Mouse (Mus musculus) right cerebral cortex, postnatal 10 days (tissue): ENCODE results near the gene Mov10.

ENCODE experiments used
- DNase-seq, 2 experiments: peaks; one replicate each; pipeline ENCODE4 v3.0.0; 2021; ENCODE audit warnings: low spot score in 2 of 2

Mov10 gene

DNA sequence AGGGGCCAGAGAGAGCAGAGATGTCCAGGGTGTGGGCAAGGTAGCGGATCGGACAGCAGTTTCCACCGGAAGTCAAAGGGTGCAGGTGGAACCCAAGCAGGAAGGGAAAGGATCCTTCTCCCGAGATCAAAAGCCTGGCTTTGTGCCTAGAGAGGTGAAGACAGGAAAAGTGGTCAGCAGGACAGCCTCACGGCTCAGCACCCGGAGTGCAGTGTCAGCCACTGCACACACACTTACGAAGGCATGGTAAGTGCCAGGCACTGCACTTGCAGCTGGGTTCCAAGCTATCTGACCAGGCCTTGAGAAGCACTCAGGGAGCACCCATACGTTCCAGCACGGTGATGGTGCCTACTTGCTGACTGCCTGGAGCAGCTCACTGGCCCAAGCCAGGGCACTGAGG is 12.8 kb downstream of the Mov10 start:
- DNase-seq: no peak

DNA sequence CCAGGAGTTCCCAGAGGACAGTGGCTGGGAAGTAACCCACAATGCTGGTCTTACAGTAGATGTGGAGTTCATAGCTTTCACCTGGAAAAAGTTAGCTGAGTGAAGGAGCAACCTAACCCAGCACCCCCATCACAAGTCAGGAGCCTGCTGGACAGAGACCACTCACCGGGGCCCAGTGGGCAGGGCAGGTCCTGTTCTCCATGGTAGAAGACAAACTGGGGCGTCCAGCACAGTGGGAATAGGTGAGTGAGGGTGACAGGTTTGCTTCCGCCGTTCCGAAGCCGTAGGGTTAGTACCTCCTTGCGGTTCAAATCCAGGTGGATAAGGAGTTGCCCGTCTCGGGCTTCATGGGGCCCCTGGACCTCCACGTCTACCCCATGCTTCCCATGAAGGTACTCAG is 14.1 kb downstream of the Mov10 start:
- no peak for DNase-seq

DNA sequence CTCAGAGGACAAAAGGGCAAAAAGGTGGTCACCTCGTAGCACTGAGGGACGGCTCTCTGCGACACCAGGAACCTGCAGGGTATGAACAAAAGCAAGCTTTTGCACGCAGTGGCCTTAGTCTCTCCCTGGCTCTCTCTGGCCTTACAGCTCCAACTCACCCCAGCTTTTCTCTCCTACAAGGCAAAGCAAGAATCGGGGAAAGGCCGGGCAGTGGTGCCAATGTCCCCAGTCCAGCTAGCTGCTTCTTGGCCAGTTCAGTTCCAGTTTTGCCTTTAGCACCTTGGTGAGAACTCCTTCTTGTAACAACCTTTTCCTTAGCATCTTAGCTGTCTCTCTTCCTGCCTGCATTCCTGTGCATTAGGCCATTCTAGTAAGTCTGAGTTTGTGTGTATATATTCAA is 16.9 kb downstream of the Mov10 start:
- no peak for DNase-seq

DNA sequence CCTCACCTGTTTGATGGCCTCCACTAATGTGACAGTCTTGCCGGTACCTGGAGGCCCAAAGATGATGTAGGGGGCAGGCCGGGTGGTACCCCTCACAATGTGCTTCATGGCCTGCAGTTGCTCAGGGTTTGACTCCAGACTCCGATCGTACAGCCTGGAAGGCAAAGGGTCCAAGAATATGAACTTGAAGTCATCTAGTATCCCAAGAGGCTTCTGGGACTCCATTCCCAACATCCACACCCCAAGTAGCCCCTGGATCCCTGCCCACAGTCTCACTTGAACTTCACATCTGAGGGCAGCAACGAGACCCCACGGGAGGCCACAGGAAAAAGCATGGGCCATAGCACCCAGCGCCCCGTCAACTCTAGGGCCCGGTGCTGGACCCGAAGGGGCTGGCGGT is 17.7 kb downstream of the Mov10 start:
- DNase-seq: no peak

DNA sequence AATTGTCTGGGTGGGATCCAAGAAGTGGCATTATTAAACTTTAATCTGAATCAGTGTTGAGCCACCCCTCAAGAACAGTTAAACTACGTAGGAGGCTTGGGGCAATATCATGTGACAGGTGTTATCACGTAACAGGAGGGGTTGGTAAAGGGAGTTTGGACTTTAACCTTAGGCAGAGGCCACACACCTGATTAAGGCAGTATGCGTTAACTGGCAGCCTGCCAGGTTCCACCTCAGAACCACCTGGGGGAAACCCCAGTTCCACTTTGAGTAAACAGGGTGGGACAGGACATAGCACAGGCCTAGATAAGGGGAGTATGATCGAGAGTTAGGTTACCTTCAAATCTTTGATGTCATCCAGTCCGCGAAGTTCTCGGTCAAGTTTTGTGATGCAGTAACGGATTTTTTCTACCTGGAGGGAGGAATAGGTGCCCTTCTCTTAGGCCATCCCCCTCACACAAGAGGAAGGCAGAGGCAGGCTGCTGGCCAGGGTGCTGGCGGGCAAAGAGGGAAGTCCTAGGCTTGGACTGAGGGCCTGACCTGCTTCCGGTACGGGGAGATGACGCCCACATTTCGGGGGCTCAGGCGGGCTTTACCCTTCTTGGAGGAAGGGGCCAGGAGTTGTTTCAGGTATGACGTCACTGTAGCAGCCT is 21.8 kb downstream of the Mov10 start:
- no peak for DNase-seq

DNA sequence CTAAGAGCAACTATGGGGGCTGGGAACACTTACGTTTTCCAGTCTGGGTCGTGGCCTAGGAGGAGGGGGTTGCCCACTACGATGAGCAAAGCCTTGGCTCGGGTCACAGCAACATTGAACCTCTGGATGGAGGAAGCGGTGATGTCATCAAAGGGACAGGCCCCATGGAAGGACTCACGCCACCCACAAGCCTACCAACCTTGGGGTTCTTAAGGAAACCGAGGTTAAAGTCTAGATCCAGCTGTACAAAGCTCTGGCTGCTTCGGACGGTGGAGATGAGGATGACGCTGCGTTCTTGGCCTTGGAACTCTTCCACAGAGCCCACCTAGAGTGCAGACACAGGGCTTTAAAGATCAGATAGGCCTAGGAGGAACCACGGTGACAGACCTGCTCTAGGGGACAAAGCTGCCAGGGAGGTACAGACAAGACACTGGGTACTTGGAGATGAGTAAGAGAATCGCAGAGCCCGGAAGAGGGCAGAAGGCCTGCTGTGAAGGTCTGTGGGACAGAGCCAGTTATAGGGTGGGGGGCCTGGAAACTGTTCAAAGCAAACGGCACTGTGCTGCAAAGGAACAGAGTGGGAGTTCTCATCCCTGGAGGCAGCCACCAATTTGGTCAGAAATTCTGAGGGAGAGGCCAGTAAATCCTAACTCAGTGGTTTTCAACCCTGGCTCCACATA is 22.6 kb downstream of the Mov10 start:
- no peak for DNase-seq

DNA sequence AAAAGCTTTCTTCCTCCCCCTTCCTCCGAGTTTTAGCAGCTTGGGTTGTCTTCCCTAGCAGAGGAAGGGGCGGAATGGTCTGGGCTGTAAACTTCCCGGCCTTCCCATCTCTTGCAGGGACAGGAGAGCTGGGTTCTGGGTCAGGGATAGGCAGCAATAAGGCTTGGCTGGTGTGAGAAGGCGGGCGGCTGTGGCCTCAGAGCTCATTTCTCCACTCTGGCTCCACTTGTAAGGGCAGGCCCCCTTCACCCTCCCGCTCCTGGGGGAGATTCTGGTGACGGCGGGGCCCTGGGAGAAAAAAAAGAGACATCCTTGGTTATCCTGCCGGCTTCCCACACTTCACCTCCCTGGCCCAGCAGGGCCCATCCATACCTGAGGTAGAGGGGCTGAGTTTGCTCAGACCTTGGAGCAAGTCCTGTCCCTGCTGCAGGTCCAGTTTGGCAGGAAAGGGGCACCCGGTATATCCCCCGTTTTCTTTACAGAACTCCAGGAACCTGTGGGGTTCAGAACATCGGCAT is 23.4 kb downstream of the Mov10 start:
- no peak for DNase-seq

DNA sequence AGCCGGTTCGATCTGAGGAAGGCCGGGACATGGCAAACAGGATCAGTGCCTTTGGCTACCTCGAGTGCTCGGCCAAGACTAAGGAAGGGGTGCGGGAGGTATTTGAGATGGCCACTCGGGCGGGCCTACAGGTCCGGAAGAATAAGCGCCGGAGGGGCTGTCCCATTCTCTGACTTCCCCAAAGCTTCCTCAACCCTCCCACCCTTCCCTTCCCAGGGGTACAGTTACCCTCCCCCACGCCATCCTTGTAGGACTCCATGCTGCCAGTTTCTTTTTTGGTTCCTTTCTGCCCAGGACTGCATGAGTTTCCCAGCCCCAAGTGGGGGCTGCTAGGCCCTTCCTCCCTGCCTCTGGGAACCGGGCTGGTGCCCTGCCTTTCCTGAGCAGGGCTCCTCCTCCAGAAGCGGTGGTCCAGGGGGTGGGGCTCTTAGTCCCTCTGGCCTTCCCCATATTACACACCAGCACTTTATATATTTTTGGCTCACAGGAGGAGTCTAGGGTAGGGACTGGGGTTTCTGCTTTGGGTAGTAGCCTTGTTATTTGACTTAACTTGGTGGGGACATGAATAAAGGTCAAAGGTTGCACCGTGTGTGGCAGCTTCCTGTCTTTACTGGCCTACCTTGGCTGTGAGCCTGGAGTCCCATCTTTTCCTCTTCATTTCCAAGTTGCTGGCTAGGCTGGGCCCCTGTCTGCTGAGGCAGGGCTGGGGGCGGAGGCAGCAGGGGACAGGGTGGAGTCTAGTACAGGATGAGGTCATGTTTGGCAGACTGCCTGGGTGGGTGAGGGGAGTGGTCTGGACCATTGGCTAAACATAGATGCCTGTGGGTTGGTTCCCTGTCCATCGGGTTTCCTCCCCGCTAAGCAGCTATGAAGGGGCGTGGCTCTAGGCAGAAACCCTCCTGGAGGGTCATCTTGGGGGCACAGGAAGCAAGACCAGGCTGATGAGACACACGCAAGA is 24.2 kb downstream of the Mov10 start:
- peak; percentile 90 to 92 for DNase-seq

DNA sequence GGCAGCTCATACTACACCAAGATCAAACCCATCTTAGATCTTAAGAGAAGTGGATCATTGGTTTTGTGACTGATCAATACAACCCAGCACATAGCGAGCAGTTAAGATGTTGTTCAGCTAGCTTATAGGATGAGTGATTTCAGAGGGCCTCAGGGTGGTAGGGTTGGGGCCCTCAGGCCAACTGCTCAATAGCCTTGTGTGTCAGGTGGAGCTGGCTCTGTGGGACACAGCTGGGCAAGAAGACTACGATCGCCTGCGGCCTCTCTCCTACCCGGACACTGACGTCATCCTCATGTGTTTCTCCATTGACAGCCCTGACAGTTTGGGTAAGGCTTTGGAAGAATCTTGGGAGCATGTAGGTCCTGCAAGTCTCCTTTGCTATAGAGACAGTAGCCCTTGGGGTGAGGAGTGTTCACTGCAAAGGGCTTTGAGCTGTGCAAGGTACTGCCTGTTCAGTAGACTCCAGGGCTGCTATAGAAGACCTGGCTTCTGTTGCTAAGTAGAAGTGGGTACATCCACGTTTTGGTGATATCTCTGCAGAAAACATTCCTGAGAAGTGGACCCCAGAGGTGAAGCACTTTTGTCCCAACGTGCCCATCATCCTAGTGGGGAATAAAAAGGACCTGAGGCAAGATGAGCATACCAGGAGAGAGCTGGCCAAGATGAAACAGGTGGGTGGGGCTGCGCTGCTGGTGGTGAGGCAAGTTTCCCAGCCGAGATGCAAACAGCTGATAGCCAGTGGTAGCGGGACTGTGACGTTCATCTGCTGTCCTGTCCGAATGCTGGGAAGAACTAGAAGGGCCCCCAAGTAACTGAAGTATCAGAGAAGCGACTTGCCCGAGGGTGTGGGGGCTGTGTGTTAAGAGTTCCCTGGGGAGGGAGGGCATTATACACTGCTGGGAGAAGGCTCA is 25.7 kb downstream of the Mov10 start:
- DNase-seq: no peak

DNA sequence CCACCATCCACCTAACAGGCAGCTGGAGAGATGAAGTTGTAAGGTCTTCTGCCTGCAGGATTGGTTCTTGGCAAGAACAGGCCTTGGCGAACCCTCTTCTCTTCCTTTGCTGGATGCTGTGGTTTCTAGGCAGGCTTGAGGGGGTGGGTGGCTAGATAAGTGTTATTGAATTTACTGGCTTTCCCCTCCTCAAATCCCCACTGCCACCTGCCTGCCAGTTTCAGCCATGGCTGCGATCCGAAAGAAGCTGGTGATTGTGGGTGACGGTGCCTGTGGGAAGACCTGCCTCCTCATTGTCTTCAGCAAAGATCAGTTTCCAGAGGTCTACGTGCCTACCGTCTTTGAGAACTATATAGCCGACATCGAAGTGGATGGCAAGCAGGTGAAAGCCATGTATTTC is 26.7 kb downstream of the Mov10 start:
- DNase-seq: no peak

DNA sequence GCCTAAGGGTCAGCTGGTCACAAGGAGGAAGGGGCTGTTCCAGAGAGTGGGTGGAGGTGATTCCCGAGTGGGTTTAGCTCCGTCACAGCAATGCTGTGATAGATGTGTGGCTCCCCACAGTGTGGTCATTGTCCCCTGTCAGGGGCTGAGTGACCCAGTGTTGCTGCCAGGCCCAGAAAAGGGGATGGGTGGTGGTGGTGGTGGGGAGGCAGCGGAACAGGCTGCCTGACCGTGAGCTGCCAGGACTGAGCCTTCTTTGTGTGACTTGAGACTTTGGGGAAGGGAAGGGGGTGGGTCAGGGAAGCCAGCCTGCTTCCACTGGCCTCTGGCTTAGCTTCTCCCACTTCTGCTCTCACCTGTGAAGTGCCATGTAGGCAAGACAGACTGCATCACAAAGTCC is 27.3 kb downstream of the Mov10 start:
- peak in 1 of 2 experiments; percentile 64 for DNase-seq

DNA sequence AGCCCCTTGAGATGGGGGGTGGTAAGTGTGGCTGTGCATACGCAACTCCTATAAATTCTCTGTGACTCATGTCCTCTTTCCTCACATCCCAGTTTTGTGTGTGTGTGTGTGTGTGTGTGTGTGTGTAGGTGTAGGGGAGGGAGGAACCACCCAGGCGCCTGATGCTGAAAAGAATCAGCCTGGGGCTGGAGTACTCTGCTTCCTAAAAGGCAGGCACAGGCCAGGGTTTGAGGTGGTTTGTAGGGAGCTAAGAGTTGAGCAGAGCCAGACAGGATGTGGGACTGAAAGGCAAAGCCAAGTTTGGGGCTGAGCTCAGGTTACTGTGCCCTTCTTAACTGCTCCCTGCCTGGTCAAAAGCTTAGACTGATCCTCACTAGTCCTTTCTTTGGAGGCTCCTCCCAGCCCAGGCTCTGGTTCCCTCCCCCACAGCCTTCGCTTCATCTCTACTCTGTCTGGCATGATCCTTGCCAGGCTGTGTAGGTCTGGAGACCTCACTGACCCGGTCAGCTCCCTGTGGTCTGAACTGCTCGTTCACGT is 27.9 kb downstream of the Mov10 start:
- DNase-seq: peak in 1 of 2 experiments; percentile 62

DNA sequence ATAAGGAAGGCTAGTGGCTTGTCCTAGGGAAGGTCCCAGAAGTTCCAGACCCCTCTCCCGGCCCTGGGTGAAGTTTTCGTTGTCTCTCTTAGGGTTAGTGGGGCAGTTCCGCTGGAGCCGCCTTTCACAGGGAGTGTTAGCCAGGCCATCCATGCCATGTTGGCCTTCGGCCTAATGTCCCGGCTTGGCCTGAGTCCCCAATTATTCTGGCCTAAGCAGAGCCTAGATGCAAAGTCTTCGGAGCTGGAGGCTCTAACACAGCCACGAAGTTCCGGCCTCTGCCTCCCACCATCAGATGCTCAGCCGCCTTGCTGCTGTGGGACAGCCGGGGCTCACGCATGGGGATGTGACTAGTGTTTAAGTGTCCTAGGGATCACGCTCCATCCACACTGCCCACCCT is 28.5 kb downstream of the Mov10 start:
- no peak for DNase-seq

DNA sequence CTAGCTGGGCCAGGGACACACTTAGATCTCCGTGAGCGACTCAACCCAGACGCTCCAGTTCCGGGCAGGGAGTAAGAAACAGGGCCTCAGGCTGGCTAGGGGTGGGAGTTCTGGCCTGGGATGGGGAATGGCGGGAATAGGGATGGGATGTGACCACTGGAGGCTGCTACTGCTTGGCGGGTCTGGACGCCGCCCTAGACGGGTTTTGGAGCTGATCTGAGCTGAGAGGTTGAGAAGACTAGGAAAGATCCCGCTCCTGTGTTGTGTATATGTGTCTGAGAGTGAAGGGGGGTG is 29.1 kb downstream of the Mov10 start:
- no peak for DNase-seq

DNA sequence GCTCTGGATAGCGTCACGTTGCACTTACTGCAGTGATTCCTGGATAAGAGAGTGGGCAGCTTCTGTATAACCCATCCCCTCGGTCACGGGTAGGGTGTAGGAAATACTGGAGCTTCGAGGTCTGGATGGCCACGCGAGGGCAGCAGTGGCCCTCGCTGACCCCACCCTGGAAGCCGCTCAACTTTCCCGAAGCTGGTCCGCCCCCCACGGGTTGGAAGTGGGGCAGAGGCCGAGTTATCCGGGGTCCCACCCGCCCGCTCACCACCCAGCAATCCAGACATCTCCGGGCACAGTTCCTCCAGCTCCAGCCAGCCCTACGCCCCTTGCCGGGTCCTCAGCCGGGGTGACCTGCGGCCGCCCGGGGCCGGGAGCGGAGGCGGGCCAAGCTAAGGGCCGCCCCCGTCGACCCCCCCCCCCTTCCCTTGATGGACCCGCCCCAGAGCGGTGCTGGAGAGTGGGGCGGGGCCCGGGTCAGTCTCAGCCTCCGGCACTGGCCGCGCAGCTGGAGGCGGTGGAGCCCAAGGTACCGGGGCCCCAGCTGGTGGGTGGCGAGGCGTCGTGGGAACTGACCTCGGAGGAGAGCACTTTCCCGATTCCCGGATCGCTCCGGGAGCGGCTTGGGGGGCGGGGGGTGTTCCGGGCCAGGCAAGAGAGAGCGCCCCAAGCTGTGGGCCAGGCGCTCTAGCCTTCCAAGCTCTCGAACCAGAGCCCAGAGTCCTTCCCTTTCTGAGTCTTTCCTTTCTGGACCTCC is 29.6 kb downstream of the Mov10 start:
- DNase-seq: peak; percentile 79 to 84

DNA sequence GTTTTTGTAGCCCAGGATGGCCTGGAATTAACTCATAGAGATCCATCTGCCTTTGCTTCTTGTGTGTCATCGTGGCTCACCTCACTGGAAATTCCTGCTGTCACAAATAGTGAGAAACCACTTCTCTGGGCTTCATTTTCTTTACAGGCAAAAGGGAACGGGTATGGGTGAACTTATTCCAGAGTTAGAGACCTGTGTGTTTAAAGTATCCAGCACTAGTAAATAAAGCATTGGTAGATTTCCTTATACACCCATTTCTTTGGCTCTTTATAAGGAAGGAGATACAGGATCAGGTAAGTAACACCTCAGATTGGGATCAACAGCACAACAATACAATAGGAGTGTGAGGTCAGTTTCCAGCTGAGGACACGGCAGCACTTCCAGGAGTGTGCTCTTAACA is 30.3 kb downstream of the Mov10 start, which contains the start of gene Rhoc:
Gene Rhoc, plus strand, starts transcription at position 301 of the 400 bp plus-strand sequence.
- DNase-seq: no peak

DNA sequence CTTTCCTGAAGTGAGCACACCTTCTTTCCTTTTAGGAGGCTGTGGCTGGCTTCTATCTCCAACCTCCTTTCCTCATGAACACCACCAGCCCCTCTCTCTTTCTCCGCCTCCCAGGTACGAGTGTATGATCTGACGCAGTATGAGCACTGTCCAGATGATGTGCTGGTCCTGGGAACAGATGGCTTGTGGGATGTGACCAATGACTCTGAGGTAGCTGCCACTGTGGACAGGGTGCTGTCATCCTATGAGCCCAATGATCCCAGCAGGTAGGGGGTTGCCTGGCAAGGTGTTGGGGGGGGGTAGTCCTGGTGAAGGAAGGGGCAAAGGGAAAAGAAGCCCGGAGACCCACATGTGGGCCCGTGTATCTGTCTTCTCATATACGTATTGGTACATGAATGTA is 33.1 kb downstream of the Mov10 start:
- no peak for DNase-seq

DNA sequence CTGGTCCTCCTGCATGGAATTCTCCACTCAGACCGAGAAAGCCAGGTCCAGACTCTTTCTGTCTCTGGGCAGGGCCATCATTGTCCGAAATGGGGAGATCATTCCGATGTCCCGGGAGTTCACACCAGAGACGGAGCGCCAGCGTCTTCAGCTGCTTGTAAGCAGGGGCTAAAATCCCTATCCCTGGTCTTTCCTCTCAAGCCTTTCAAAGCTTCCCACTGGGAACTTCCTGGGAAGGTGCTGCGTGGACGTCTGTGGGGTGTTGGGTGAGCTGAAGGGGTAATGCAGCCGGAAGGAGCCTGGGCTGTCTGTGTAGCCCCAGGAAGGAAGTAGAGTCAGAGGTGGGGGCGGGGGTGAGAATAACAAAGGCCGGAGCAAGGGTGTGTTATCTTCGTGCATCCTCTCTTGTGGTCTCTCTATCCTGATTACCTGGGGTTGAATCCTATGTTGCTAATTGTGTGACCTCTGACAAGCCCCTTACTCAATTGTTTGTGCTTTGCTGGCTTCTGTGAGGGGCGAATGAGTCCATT is 34.3 kb downstream of the Mov10 start:
- DNase-seq: no peak

DNA sequence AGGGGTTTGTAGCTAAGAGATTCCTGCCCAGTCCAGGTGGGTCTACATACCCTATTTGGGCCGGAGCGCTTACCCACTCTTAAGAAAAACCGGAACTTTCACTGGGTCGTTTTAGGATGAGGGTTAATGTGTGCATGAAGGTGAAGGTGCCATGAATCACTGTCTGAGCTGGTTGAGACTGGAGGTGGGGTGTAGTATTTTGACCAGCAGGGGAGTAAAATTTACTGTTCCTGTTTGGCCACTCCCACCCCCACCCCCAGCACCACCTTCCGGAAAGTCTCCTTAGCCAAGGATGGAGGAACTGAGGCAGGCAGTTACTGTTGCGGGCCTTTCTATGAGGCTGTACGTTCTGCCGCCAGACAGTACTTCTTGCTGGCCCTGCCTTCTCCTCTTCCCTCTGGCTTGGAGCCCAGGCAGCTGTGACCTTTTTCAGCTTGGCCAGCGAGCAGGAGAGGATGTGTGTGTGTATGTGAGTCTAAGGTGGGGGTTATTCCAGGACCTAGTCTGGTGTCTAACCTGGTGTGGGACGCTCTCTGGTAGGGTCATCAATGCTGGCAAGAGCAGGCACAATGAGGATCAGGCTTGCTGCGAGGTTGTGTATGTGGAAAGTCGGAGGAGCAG is 36.2 kb downstream of the Mov10 start:
- no peak for DNase-seq

DNA sequence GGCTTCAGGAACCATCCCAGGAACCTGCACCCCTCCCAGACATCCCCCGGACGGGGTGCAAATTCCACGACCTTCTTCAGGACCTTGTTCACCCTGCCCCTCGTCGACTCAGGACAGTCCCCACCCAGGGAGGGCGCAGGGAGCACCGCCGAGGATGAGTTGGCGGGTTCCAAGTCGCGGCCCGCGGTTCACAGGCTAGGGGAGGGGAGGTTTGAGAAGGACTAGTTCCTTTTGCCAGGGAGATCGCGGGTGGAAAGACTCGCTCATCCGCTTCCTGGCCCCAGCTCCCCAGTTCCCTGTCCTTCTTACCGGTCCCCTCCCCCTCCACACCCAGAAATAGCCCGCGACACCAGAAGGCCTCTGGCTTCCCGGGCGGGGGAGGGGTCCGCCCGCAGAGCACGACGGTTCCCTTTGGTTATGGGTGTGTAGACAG is 36.9 kb downstream of the Mov10 start, which contains the start of gene Fam19a3:
Gene Fam19a3, minus strand, starts transcription at position 370 of the 433 bp plus-strand sequence.
- DNase-seq: no peak
